In genomic region chr1:74337241-74337771, GRCm38 (mm10) we compare ENCODE assay signal across 21 mouse cellular contexts. TPM values are rescaled to one million over a fixed set of nuclear protein-coding genes. Genes with fewer than 3 reads are reported as not detected.
A peak's percentile ranks its signal among the peaks of the same experiment; 100 is the strongest.
DNase-seq lines count a peak whose midpoint lies in the region; ATAC-seq and TF ChIP-seq lines count a peak whose summit lies in the region.
"Had no signal": no experiment of that assay in that cellular context is flagged by ENCODE, and none has a peak within 500 bp of the region (broad histone marks: within the 10 kb centered on the region; RNA-seq: fewer than 3 reads in every experiment).

No protein-coding gene starts in this region.

- 57% methylated on average over 3 of the region's 3 CpGs for WGBS in heart, embryonic 15.5 days
- 40% methylated on average over 3 of the region's 3 CpGs for WGBS in heart, postnatal 0 days

- peak overlapping the region; percentile 79 for H3K27ac ChIP-seq in heart, embryonic 15.5 days
- H3K27ac ChIP-seq in heart, postnatal 0 days (ENCODE audit: low read depth) = peak overlapping the region; percentile 75
- H3K27ac ChIP-seq: hindbrain, embryonic 10.5 days; limb, embryonic 12.5 days; midbrain, embryonic 12.5 days; neural tube, embryonic 15.5 days; stomach, postnatal 0 days had no signal

- H3K4me2 ChIP-seq in heart, embryonic 15.5 days = no peak overlapping the region
- no peak overlapping the region for H3K4me2 ChIP-seq in heart, postnatal 0 days (ENCODE audit: low read depth, low read length)
- H3K4me2 ChIP-seq: limb, embryonic 12.5 days; midbrain, embryonic 12.5 days; neural tube, embryonic 15.5 days had no signal

- no peak for TF ChIP-seq EP300 in heart, postnatal 0 days (IDR thresholded peaks at IDR 0.05; ENCODE audit: low read depth)

- no peaks in the 10 kb centered on the region for H3K9me3 ChIP-seq in heart, embryonic 15.5 days (replicated peaks)
- H3K9me3 ChIP-seq in heart, postnatal 0 days (replicated peaks; ENCODE audit: control insufficient read depth, low read length) = no peaks in the 10 kb centered on the region
- H3K9me3 ChIP-seq: hindbrain, embryonic 10.5 days; limb, embryonic 12.5 days; midbrain, embryonic 12.5 days; neural tube, embryonic 15.5 days had no signal

- no peak overlapping the region for H3K9ac ChIP-seq in heart, embryonic 15.5 days
- H3K9ac ChIP-seq in heart, postnatal 0 days (replicated peaks; ENCODE audit: low read depth, low read length) = no peak overlapping the region
- H3K9ac ChIP-seq: limb, embryonic 12.5 days; liver, postnatal 0 days; midbrain, embryonic 12.5 days; neural tube, embryonic 15.5 days had no signal

- no peaks in the 10 kb centered on the region for H3K36me3 ChIP-seq in heart, embryonic 15.5 days
- no peaks in the 10 kb centered on the region for H3K36me3 ChIP-seq in heart, postnatal 0 days (replicated peaks; ENCODE audit: control insufficient read depth, insufficient read depth, low read length)
- H3K36me3 ChIP-seq: midbrain, embryonic 12.5 days; neural tube, embryonic 15.5 days had no signal

- peak; percentile 28 for DNase-seq in cerebellum, adult 8-10 months
- DNase-seq in heart, adult 11 months = no peak
- peak; percentile 39 for DNase-seq in brain, adult 2 months (ENCODE audit: low read depth, low spot score)
- DNase-seq in heart, postnatal 0 days (ENCODE audit: low spot score) = no peak
- DNase-seq: adrenal gland, adult 8-10 months; gastrocnemius, postnatal 10 days; liver, postnatal 0 days; lung, postnatal 36 days; thymus, postnatal 4 days had no signal

- H3K27me3 ChIP-seq in heart, embryonic 15.5 days = no peaks in the 10 kb centered on the region
- H3K27me3 ChIP-seq in heart, postnatal 0 days (ENCODE audit: control insufficient read depth, insufficient read depth, low read length) = no peaks in the 10 kb centered on the region
- H3K27me3 ChIP-seq: limb, embryonic 12.5 days; midbrain, embryonic 12.5 days; neural tube, embryonic 15.5 days had no signal

- no peak for TF ChIP-seq CTCF in heart, postnatal 0 days (IDR thresholded peaks at IDR 0.05; ENCODE audit: low read depth)

- H3K4me3 ChIP-seq in heart, embryonic 15.5 days = no peak overlapping the region
- H3K4me3 ChIP-seq in heart, postnatal 0 days (ENCODE audit: low read depth, low read length) = no peak overlapping the region
- H3K4me3 ChIP-seq: hindbrain, embryonic 10.5 days; left cerebral cortex, adult 2 months; limb, embryonic 12.5 days; midbrain, embryonic 12.5 days; neural tube, embryonic 15.5 days had no signal

- ATAC-seq in cerebellum, adult (ENCODE audit: insufficient number of reproducible peaks, low FRiP score, low TSS enrichment) = no peak
- no peak for ATAC-seq in heart, embryonic 15.5 days (replicated peaks; ENCODE audit: insufficient number of reproducible peaks, insufficient read depth, low FRiP score, low read depth)
- no peak for ATAC-seq in heart, postnatal 0 days (ENCODE audit: insufficient read depth, low read depth)
- ATAC-seq in megakaryocyte, adult 5-6 weeks (ENCODE audit: poor library complexity, severe bottlenecking) = no peak
- ATAC-seq: forebrain, embryonic 16.5 days; liver, postnatal 0 days had no signal

- peaks cover 54% of the 10 kb centered on the region for H3K4me1 ChIP-seq in heart, embryonic 15.5 days (replicated peaks)
- peaks cover 61% of the 10 kb centered on the region for H3K4me1 ChIP-seq in heart, postnatal 0 days (ENCODE audit: control insufficient read depth, insufficient read depth)

RNA-seq across cellular contexts. Expression of gene Catip, which starts 24.6 kb away (rescaled TPM):
- 0.38 and 0.39 TPM in 2 replicates for polyA plus RNA-seq in heart, embryonic 15.5 days (2015; fragmentation: Nextera tagmentation; extraction: Ambion mirVana)
- total RNA-seq in heart, postnatal 0 days (2014; rRNA removed; ENCODE audit: low replicate concordance) = 0.12 TPM in 1 of 2 replicates, not detected in the other
- polyA plus RNA-seq in heart, postnatal 0 days (2015; fragmentation: Nextera tagmentation; extraction: Ambion mirVana) = 0.51 and 0.61 TPM in 2 replicates
- 0.07 TPM in 1 of 2 replicates, not detected in the other for total RNA-seq in megakaryocyte, adult 5-6 weeks (2015)
- 0.26 TPM in 1 of 2 replicates, not detected in the other for total RNA-seq in megakaryocyte, adult 5-6 weeks (2017)
- polyA plus RNA-seq: C2C12; liver, postnatal 0 days had no signal

RNA-seq across cellular contexts. Expression of gene Tmbim1, which starts 31.9 kb away (rescaled TPM):
- polyA plus RNA-seq in heart, embryonic 15.5 days (2015; fragmentation: Nextera tagmentation; extraction: Ambion mirVana) = 44.9 and 48.1 TPM in 2 replicates
- 55.7 and 100 TPM in 2 replicates for total RNA-seq in heart, postnatal 0 days (2014; rRNA removed; ENCODE audit: low replicate concordance)
- polyA plus RNA-seq in heart, postnatal 0 days (2015; fragmentation: Nextera tagmentation; extraction: Ambion mirVana) = 41.6 and 44.9 TPM in 2 replicates
- 13.6 and 15.5 TPM in 2 replicates for total RNA-seq in megakaryocyte, adult 5-6 weeks (2015)
- 11.3 and 13.8 TPM in 2 replicates for total RNA-seq in megakaryocyte, adult 5-6 weeks (2017)

RNA-seq across cellular contexts. Expression of gene Slc11a1, which starts 37.7 kb away (rescaled TPM):
- 3.6 and 5.4 TPM in 2 replicates for polyA plus RNA-seq in heart, embryonic 15.5 days (2015; fragmentation: Nextera tagmentation; extraction: Ambion mirVana)
- total RNA-seq in heart, postnatal 0 days (2014; rRNA removed; ENCODE audit: low replicate concordance) = 2.0 and 2.5 TPM in 2 replicates
- polyA plus RNA-seq in heart, postnatal 0 days (2015; fragmentation: Nextera tagmentation; extraction: Ambion mirVana) = 1.6 and 1.8 TPM in 2 replicates
- 54.7 and 60.8 TPM in 2 replicates for total RNA-seq in megakaryocyte, adult 5-6 weeks (2015)
- total RNA-seq in megakaryocyte, adult 5-6 weeks (2017) = 46.2 and 48.1 TPM in 2 replicates
- total RNA-seq: MEL had no signal

RNA-seq across cellular contexts. Expression of gene Pnkd, which starts 52.6 kb away (rescaled TPM):
- polyA plus RNA-seq in heart, embryonic 15.5 days (2015; fragmentation: Nextera tagmentation; extraction: Ambion mirVana) = 276 and 288 TPM in 2 replicates
- total RNA-seq in heart, postnatal 0 days (2014; rRNA removed; ENCODE audit: low replicate concordance) = 221 and 310 TPM in 2 replicates
- polyA plus RNA-seq in heart, postnatal 0 days (2015; fragmentation: Nextera tagmentation; extraction: Ambion mirVana) = 345 and 362 TPM in 2 replicates
- 23.5 and 23.6 TPM in 2 replicates for total RNA-seq in megakaryocyte, adult 5-6 weeks (2015)
- 7.7 and 8.9 TPM in 2 replicates for total RNA-seq in megakaryocyte, adult 5-6 weeks (2017)

RNA-seq across cellular contexts. Expression of gene Aamp, which starts 52.8 kb away (rescaled TPM):
- polyA plus RNA-seq in heart, embryonic 15.5 days (2015; fragmentation: Nextera tagmentation; extraction: Ambion mirVana) = 168 and 209 TPM in 2 replicates
- total RNA-seq in heart, postnatal 0 days (2014; rRNA removed; ENCODE audit: low replicate concordance) = 125 and 146 TPM in 2 replicates
- 162 and 165 TPM in 2 replicates for polyA plus RNA-seq in heart, postnatal 0 days (2015; fragmentation: Nextera tagmentation; extraction: Ambion mirVana)
- total RNA-seq in megakaryocyte, adult 5-6 weeks (2015) = 27.8 and 33.6 TPM in 2 replicates
- 48.2 and 59.5 TPM in 2 replicates for total RNA-seq in megakaryocyte, adult 5-6 weeks (2017)

Comparison
In these comparisons a context has a peak if more than half of its experiments do, and no peak if none do; other contexts are left out.
1. DNase-seq: peak in cerebellum, adult 8-10 months (single experiment) and brain, adult 2 months (single experiment); none in heart, adult 11 months (single experiment) and heart, postnatal 0 days (single experiment).
2. RNA of gene Slc11a1, which starts 37.7 kb away (total RNA-seq): 46.2 to 60.8 TPM in megakaryocyte, adult 5-6 weeks; 2.0 to 2.5 TPM in heart, postnatal 0 days; every median in the first group is over 10 times any median in the second.